Mouse (Mus musculus): Measurements from ENCODE around the gene Sema4b. TPM values are rescaled to one million over a fixed set of nuclear protein-coding genes. Genes with fewer than 3 reads are reported as not detected.

Gene Sema4b
- polyA plus RNA-seq, 1 experiment from 2014 or later, result 12.1 TPM

DNA sequence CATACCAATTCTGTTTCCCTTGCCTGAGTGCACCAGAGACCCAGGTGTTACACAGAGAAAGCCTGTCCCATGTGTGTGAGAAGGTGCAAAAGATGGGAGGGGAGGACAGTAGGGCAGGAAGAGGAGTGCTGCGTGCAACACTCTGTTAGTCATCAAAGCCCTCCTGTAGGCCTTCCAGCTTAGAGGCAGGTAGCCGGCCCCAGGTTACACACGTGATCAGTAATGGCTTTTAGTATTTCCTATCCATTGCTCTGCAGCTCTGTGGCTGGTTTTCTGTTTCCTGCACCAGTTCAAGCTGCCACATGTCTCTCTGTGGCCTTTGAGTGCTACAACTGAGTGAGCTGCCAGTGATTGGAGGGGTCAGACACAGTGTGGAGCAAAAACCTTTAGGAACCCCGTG lies 17.7 kb downstream of the Sema4b start:
- H3K27ac ChIP-seq (ENCODE audit: low read depth, low read length), result no peak overlapping the region
- ATAC-seq (ENCODE audit: insufficient read depth, low FRiP score, low TSS enrichment), result no peak

DNA sequence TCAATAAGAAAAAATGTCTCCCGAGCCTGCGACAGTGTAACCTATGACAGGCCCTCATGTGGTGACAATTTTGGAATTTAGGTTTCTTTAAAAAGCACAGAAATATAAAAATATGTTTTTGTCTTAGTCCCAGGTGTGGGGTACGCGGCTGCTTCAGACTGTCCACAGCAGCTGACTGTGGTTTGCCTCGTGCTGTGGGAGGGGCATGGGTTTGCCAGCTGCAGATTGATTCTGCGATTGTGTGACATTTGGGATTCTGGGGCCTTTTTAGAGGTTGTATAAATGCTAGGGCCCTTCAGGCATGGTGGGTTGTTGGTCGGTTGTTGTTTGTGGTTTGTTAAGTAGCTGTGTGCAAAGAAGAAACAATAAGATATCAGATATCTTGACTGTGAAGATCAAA lies 18.3 kb downstream of the Sema4b start:
- H3K9ac ChIP-seq (ENCODE audit: low read length), result no peak overlapping the region
- ATAC-seq (ENCODE audit: insufficient read depth, low FRiP score, low TSS enrichment) (no peak), DNase-seq (ENCODE audit: low spot score) (no peak)
- H3K27me3 ChIP-seq (ENCODE audit: control insufficient read depth, insufficient read depth, low read length), result no peaks in the 10 kb centered on the region
- H3K4me2 ChIP-seq (ENCODE audit: low read depth), result no peak overlapping the region
- no peak overlapping the region for H3K27ac ChIP-seq (ENCODE audit: low read depth, low read length)
- H3K4me1 ChIP-seq (ENCODE audit: control insufficient read depth, insufficient read depth, low read length), result peaks cover 4% of the 10 kb centered on the region; the same call in 1 of the 2 replicates
- no peaks in the 10 kb centered on the region for H3K9me3 ChIP-seq (ENCODE audit: control insufficient read depth, low read length)
- no peaks in the 10 kb centered on the region for H3K36me3 ChIP-seq (ENCODE audit: control insufficient read depth, insufficient read depth, low read length)
- WGBS, result 88% methylated on average over 7 of the region's 7 CpGs
- no peak overlapping the region for H3K4me3 ChIP-seq (ENCODE audit: low read depth, low read length)

More for the DNA sequence above, 17.7 kb downstream of the Sema4b start:
- no peaks in the 10 kb centered on the region for H3K36me3 ChIP-seq (ENCODE audit: control insufficient read depth, insufficient read depth, low read length)
- no peak overlapping the region for H3K4me3 ChIP-seq (ENCODE audit: low read depth, low read length)
- peaks cover 8% of the 10 kb centered on the region for H3K4me1 ChIP-seq (ENCODE audit: control insufficient read depth, insufficient read depth, low read length)
- H3K27me3 ChIP-seq (ENCODE audit: control insufficient read depth, insufficient read depth, low read length), result no peaks in the 10 kb centered on the region
- no peak overlapping the region for H3K4me2 ChIP-seq (ENCODE audit: low read depth)
- 80% methylated on average over 4 of the region's 4 CpGs for WGBS
- DNase-seq (ENCODE audit: low spot score), result no peak
- no peak overlapping the region for H3K9ac ChIP-seq (ENCODE audit: low read length)
- no peaks in the 10 kb centered on the region for H3K9me3 ChIP-seq (ENCODE audit: control insufficient read depth, low read length)

DNA sequence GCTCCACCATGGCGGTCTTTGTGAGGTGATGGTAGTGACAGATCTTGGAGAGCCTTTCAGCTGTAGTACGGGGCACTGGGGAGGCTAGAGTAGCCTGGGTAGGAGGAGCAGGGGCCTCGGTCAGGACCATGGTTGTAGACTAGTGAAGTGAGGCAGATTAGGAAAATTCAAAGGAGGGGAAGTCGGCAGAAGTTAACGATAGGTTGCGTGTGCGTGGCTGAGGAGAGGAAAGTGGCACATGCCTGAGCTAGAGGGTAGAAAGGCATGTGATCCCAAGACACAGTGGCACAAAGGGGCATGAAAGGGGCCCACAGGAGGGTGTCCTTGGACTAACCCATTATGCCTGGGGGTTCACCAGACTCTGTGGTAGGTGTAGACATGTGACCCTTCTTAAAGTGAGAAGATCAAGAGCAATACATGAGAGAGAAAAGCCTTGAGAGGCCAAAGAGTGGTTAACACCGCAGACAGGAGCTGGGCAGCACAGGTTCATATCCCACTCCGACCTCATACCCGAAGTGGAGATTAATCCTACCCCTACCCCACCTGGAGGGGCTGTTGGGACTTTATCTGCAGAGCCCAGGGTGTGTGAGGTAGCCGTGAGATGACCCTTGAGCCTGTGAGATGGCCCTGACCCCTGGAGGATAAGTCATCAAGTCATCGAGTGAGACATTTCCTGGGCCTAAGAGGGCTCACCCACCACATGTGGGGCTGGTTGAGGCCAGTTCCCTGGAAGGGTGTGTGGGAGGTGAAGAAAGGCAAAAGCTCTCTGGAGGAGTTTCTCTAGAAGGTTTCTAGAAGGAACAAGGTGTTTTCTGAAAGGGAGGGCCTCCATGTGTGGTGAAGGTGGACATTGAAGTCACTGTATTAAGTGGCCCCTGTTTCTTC lies 19.3 kb downstream of the Sema4b start:
- no peak overlapping the region for H3K4me2 ChIP-seq (ENCODE audit: low read depth)
- H3K9me3 ChIP-seq (ENCODE audit: control insufficient read depth, low read length), result no peaks in the 10 kb centered on the region
- ATAC-seq (ENCODE audit: insufficient read depth, low FRiP score, low TSS enrichment) (no peak), DNase-seq (ENCODE audit: low spot score) (no peak)
- no peak overlapping the region for H3K27ac ChIP-seq (ENCODE audit: low read depth, low read length)
- no peaks in the 10 kb centered on the region; the same call in 1 of the 2 replicates for H3K4me1 ChIP-seq (ENCODE audit: control insufficient read depth, insufficient read depth, low read length)
- no peak overlapping the region for H3K4me3 ChIP-seq (ENCODE audit: low read depth, low read length)
- WGBS, result 92% methylated on average over 12 of the region's 12 CpGs
- no peaks in the 10 kb centered on the region for H3K36me3 ChIP-seq (ENCODE audit: control insufficient read depth, insufficient read depth, low read length)
- no peak overlapping the region for H3K9ac ChIP-seq (ENCODE audit: low read length)
- no peaks in the 10 kb centered on the region for H3K27me3 ChIP-seq (ENCODE audit: control insufficient read depth, insufficient read depth, low read length)

DNA sequence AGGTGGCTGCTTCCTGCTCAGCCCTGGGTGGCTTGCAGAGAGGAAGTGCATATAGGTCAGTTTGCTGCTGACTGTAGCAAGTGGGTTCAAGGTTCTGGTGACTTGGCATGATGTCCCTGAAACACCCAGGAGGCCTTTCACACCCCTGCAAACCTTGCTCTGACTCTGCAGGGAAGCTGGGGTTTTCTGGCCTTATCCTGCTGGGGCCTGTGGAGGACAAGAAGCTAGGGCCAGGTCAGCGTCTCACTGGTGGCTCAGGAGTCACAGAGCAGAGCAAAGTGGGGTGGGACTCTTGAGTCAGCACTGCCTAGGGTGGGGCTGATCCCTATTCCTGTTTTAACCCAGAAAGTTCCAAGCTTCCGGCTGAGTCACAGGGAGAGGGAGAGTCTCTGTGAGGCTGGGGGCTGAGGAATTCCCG lies 20.7 kb downstream of the Sema4b start:
- 63% methylated on average over 3 of the region's 3 CpGs for WGBS
- no peak for DNase-seq (ENCODE audit: low spot score)
- Histone ChIP-seq H3K9ac (ENCODE audit: low read length) (no peak overlapping the region), H3K27me3 (ENCODE audit: control insufficient read depth, insufficient read depth, low read length) (no peaks in the 10 kb centered on the region), H3K4me2 (ENCODE audit: low read depth) (no peak overlapping the region), H3K4me3 (ENCODE audit: low read depth, low read length) (no peak overlapping the region), H3K36me3 (ENCODE audit: control insufficient read depth, insufficient read depth, low read length) (no peaks in the 10 kb centered on the region), H3K9me3 (ENCODE audit: control insufficient read depth, low read length) (no peaks in the 10 kb centered on the region), H3K27ac (ENCODE audit: low read depth, low read length) (no peak overlapping the region), H3K4me1 (ENCODE audit: control insufficient read depth, insufficient read depth, low read length) (no peaks in the 10 kb centered on the region; the same call in 1 of the 2 replicates)
- ATAC-seq (ENCODE audit: insufficient read depth, low FRiP score, low TSS enrichment), result no peak

DNA sequence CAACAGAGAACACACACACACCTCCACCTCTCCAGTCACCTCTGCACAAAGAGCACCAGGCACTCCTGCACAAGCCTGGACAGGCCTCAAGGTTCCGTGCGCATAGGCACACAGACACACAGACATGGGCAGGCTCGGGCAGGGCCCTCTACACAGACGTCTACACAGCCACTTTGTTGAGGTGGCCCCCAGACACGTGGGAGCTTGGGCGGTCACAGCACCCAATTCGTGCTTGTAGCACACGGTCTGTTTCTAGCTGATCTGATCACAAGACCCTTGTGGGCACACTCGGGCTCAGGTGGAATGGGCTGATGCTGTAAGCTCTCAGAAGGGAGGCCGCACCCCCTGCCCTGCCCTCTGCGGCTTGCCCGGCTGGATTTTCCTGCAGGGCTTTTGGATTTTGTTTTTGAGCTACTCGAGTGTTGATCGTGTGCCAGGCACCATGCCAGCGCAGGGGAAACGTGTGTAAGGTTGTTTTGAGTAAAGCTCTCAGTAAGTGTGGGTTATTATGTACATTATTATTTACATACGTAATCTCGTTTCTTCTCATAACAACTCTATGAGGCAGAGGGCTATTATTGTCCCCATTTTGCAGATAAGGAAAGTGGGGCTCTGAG lies 21.5 kb downstream of the Sema4b start:
- H3K27me3 ChIP-seq (ENCODE audit: control insufficient read depth, insufficient read depth, low read length), result no peaks in the 10 kb centered on the region
- no peak overlapping the region for H3K27ac ChIP-seq (ENCODE audit: low read depth, low read length)
- no peaks in the 10 kb centered on the region; the same call in 1 of the 2 replicates for H3K4me1 ChIP-seq (ENCODE audit: control insufficient read depth, insufficient read depth, low read length)
- no peak overlapping the region for H3K4me3 ChIP-seq (ENCODE audit: low read depth, low read length)
- DNase-seq (ENCODE audit: low spot score), result no peak
- H3K4me2 ChIP-seq (ENCODE audit: low read depth), result no peak overlapping the region
- 88% methylated on average over 18 of the region's 18 CpGs for WGBS
- no peak overlapping the region for H3K9ac ChIP-seq (ENCODE audit: low read length)
- H3K9me3 ChIP-seq (ENCODE audit: control insufficient read depth, low read length), result no peaks in the 10 kb centered on the region
- H3K36me3 ChIP-seq (ENCODE audit: control insufficient read depth, insufficient read depth, low read length), result no peaks in the 10 kb centered on the region
- ATAC-seq (ENCODE audit: insufficient read depth, low FRiP score, low TSS enrichment), result no peak

DNA sequence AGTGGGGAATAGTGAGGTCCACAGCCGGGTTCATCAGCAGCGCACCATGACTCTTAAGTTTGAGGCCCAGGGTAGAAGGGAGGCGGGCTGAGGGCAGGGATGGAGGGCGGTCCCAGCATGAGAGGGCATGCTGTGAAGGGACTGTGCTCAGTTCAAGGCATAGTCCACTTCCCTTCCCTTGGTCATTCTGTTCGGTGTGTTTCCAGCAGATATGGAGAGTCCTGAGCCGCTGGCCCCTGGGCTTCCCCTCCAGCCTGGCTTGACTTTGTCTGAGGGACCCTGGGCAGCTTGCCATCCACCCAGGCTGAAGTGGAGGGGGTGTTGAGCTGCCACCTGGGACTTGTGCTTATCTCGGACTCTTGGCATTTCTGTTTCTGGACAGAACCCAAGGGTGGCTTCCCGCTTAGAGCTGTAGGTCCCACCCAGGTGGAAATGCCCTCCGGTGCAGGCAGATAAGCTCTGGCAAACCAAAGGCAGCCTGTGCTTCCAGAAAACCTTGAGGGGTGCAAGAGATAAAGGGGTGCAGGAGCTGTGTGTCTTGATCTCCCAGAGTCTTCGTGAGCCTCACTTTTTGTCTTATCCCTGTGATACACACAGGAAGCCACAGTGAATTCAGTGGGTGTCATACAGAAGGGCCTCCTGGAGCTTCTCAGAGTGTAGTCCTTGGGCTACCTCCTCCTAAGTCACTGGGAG lies 22.2 kb downstream of the Sema4b start:
- Histone ChIP-seq H3K27me3 (ENCODE audit: control insufficient read depth, insufficient read depth, low read length) (no peaks in the 10 kb centered on the region), H3K36me3 (ENCODE audit: control insufficient read depth, insufficient read depth, low read length) (no peaks in the 10 kb centered on the region), H3K9me3 (ENCODE audit: control insufficient read depth, low read length) (no peaks in the 10 kb centered on the region), H3K27ac (ENCODE audit: low read depth, low read length) (no peak overlapping the region), H3K4me2 (ENCODE audit: low read depth) (no peak overlapping the region), H3K4me1 (ENCODE audit: control insufficient read depth, insufficient read depth, low read length) (no peaks in the 10 kb centered on the region), H3K9ac (ENCODE audit: low read length) (no peak overlapping the region), H3K4me3 (ENCODE audit: low read depth, low read length) (0 out of 2 replicates have a peak overlapping the region, but pooled peaks have one; percentile 8)
- WGBS, result 90% methylated on average over 10 of the region's 10 CpGs
- ATAC-seq (ENCODE audit: insufficient read depth, low FRiP score, low TSS enrichment) (no peak), DNase-seq (ENCODE audit: low spot score) (no peak)

DNA sequence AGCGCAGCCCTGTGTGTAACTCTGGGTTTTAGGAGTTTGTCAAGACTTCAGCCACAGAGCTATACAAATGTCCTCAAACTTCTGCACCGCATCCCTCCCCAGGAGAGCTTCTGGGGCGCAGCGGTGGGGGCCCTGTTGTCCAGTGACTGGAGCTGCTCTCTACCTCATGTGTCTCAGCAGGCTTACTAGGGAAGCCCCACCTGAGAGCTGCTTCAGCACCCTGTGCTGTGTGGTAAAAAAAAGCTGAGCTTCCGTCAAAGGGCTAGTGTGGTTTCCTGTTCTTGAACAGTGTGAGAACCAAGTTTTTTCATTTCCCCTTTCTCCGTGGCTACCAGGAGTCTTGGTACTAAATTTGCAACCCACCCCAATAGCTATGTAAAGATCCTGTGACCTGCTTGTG lies 23.0 kb downstream of the Sema4b start:
- no peaks in the 10 kb centered on the region for H3K4me1 ChIP-seq (ENCODE audit: control insufficient read depth, insufficient read depth, low read length)
- no peak overlapping the region for H3K27ac ChIP-seq (ENCODE audit: low read depth, low read length)

DNA sequence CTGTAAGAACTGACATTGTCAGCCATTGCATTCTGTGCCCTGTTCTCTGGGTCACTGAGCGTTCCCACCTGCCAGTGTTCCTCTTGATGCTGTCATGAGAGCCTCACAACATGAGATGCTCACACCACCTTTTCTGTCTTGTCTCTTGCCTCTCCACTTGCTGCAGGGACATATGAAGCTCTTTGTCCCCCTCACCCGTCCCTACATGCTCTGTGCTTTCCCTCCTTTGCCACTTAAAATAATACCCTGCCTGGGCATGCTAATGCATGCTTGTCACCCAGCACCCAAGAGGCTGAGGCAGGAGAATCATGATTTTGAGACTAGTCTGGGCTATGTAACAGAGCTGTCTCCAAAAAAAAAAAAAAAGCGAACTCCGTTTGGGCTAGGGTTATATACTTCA lies 24.3 kb downstream of the Sema4b start:
- ATAC-seq (ENCODE audit: insufficient read depth, low FRiP score, low TSS enrichment) (no peak), DNase-seq (ENCODE audit: low spot score) (no peak)
- Histone ChIP-seq H3K27me3 (ENCODE audit: control insufficient read depth, insufficient read depth, low read length) (no peaks in the 10 kb centered on the region), H3K9me3 (ENCODE audit: control insufficient read depth, low read length) (no peaks in the 10 kb centered on the region), H3K36me3 (ENCODE audit: control insufficient read depth, insufficient read depth, low read length) (no peaks in the 10 kb centered on the region), H3K4me3 (ENCODE audit: low read depth, low read length) (no peak overlapping the region), H3K4me2 (ENCODE audit: low read depth) (no peak overlapping the region), H3K27ac (ENCODE audit: low read depth, low read length) (no peak overlapping the region), H3K9ac (ENCODE audit: low read length) (no peak overlapping the region), H3K4me1 (ENCODE audit: control insufficient read depth, insufficient read depth, low read length) (no peaks in the 10 kb centered on the region)
- WGBS, result 89% methylated on average over 4 of the region's 4 CpGs

More for the DNA sequence above, 23.0 kb downstream of the Sema4b start:
- Histone ChIP-seq H3K27me3 (ENCODE audit: control insufficient read depth, insufficient read depth, low read length) (no peaks in the 10 kb centered on the region), H3K9me3 (ENCODE audit: control insufficient read depth, low read length) (no peaks in the 10 kb centered on the region), H3K36me3 (ENCODE audit: control insufficient read depth, insufficient read depth, low read length) (no peaks in the 10 kb centered on the region), H3K9ac (ENCODE audit: low read length) (no peak overlapping the region), H3K4me3 (ENCODE audit: low read depth, low read length) (no peak overlapping the region), H3K4me2 (ENCODE audit: low read depth) (no peak overlapping the region)
- DNase-seq (ENCODE audit: low spot score), result no peak
- WGBS, result 87% methylated on average over 6 of the region's 6 CpGs
- no peak for ATAC-seq (ENCODE audit: insufficient read depth, low FRiP score, low TSS enrichment)

Data from neural tube, embryonic 11.5 days (tissue).